Mouse (Mus musculus): ENCODE measurements at regions not wholly inside any gene's neighbourhood (a gene's known extent, or its start where the extent isn't known, plus 50 kb on each side); places are given as distances from the start of the nearest gene placed in this dataset.

DNA sequence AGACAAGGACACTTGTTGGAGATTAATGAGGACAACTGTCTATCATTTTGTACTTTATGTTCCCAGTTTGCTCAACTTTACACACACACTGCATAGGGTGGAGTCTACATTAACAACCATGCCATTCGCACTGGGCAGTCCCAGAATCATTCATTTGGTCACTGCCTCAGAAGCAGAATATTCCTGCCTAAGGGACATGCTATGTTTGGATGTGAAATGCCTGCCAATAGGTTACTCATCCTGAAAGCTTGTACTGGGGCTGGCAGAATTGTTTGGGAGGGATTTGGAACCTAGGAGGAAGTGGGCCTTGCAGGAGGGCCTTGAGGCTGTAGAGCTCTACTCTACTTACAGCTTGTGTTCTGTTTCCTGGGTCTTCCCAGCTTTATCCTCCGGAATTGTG, 482.3 kb downstream of the Lmo7 start:
- TF ChIP-seq POLR2A (IDR thresholded peaks at IDR 0.05; ENCODE audit: low read depth, low read length) (no peak), CTCF (IDR thresholded peaks at IDR 0.05; ENCODE audit: extremely low read depth, insufficient read length, insufficient replicate concordance, low read depth, low read length) (no peak)

Data from small intestine, adult 2 months (tissue).